Mouse (Mus musculus): ENCODE measurements around the gene Ube2f. TPM values are rescaled to one million over a fixed set of nuclear protein-coding genes. Genes with fewer than 3 reads are reported as not detected.

The Ube2f gene
- total RNA-seq, 1 experiment = 41.5 TPM

DNA sequence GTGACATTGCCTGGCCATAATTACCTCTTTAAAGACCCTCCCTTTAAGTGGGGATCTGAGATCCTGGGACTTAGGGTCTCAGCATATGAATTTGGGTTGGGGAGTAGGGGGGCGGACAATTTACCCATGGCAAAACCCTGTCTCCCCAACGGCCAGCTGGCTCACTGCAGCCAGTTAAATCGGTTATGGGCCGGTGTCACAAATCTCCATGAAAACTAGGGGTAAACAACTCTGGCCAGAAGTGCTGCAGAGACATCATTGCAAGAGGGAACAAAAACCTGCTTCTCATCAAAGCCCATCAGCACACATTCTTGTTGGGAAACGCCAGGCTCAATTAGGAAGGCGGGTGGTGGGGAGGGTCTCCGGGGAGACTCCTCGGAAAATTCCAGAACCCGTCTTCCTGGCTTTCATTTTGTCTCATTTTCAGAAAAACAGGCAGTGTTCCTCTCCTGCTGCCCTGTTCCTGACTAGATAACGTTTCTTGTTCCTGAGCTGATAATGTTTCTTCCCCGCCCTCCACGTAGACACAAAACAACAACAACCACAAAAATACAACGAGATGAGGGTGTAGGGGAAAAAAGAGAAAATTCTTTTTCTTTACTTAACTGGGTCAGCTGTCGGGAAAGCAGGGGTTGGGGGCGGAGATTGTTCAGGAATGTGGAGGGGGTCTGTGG lies 22.6 kb upstream of the Ube2f start:
- no peak overlapping the region for H3K27ac ChIP-seq (ENCODE audit: insufficient read depth, low read depth, low read length, poor library complexity, severe bottlenecking)
- no peaks in the 10 kb centered on the region for H3K36me3 ChIP-seq (ENCODE audit: control insufficient read depth, insufficient read depth, low read length, poor library complexity, severe bottlenecking)
- no peak for DNase-seq (ENCODE audit: low read depth, low spot score)
- H3K4me1 ChIP-seq (ENCODE audit: control insufficient read depth in 2 of 2, insufficient read depth in 2 of 2, low read length in 2 of 2, poor library complexity in 1 of 2) = no peaks in the 10 kb centered on the region; a peak in 1 of 4 replicates
- in situ Hi-C loops (cut with MboI; ENCODE audit: low sequenced_read_pairs in 2 of 2, unreplicated experiment in 2 of 2) = no loop called here
- H3K9ac ChIP-seq (ENCODE audit: insufficient read depth, low read depth, low read length, poor library complexity, severe bottlenecking) = no peak overlapping the region
- no peaks in the 10 kb centered on the region for H3K9me3 ChIP-seq (ENCODE audit: control insufficient read depth, insufficient read depth, low read depth, low read length)
- TF ChIP-seq ZNF384 (IDR thresholded peaks at IDR 0.05; ENCODE audit: low read depth, low read length) (no peak), MAFK (IDR thresholded peaks at IDR 0.05; ENCODE audit: insufficient read depth, low read depth, low read length) (no peak), CHD2 (IDR thresholded peaks at IDR 0.05; ENCODE audit: low read depth, low read length) (no peak), ZC3H11A (IDR thresholded peaks at IDR 0.05; ENCODE audit: borderline replicate concordance, low read depth, low read length) (no peak), HCFC1 (IDR thresholded peaks at IDR 0.05; ENCODE audit: borderline replicate concordance, insufficient read depth, low read length) (no peak)
- no peak overlapping the region for H3K4me3 ChIP-seq (ENCODE audit: insufficient read depth in 1 of 2, low read depth in 1 of 2, low read length in 2 of 2, poor library complexity in 1 of 2, severe bottlenecking in 1 of 2)

DNA sequence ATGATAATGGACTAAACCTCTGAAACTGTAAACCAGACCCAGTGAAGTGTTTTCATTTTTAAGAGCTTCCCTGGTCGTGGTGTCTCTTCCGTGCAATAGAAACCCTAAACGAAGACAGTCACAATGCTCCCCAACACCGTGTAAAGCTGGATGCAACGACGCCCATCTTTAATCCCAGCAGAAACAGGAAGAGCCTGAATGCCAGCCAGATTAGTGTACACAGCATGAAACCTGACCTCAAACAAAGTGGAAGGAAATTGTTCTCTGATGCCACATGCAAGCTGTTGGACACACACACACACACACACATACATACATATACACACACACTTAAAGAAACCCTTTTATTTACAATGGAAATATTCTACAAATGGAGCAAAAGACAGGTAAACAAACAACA lies 19.0 kb upstream of the Ube2f start:
- DNase-seq (ENCODE audit: low read depth, low spot score) = no peak
- no peak overlapping the region for H3K9ac ChIP-seq (ENCODE audit: insufficient read depth, low read depth, low read length, poor library complexity, severe bottlenecking)
- no peak overlapping the region for H3K27ac ChIP-seq (ENCODE audit: insufficient read depth, low read depth, low read length, poor library complexity, severe bottlenecking)
- H3K4me3 ChIP-seq (ENCODE audit: insufficient read depth in 1 of 2, low read depth in 1 of 2, low read length in 2 of 2, poor library complexity in 1 of 2, severe bottlenecking in 1 of 2) = no peak overlapping the region
- no peaks in the 10 kb centered on the region for H3K9me3 ChIP-seq (ENCODE audit: control insufficient read depth, insufficient read depth, low read depth, low read length)
- H3K36me3 ChIP-seq (ENCODE audit: control insufficient read depth, insufficient read depth, low read length, poor library complexity, severe bottlenecking) = no peaks in the 10 kb centered on the region
- in situ Hi-C loops (cut with MboI; ENCODE audit: low sequenced_read_pairs in 2 of 2, unreplicated experiment in 2 of 2) = no loop called here
- no peak for TF ChIP-seq CHD2 (IDR thresholded peaks at IDR 0.05; ENCODE audit: low read depth, low read length)
- TF ChIP-seq ZC3H11A (IDR thresholded peaks at IDR 0.05; ENCODE audit: borderline replicate concordance, low read depth, low read length) = no peak
- TF ChIP-seq ZNF384 (IDR thresholded peaks at IDR 0.05; ENCODE audit: low read depth, low read length) = no peak
- TF ChIP-seq HCFC1 (IDR thresholded peaks at IDR 0.05; ENCODE audit: borderline replicate concordance, insufficient read depth, low read length) = no peak
- TF ChIP-seq MAFK (IDR thresholded peaks at IDR 0.05; ENCODE audit: insufficient read depth, low read depth, low read length) = no peak
- H3K4me1 ChIP-seq (ENCODE audit: control insufficient read depth in 2 of 2, insufficient read depth in 2 of 2, low read length in 2 of 2, poor library complexity in 1 of 2) = no peaks in the 10 kb centered on the region; a peak in 1 of 4 replicates

DNA sequence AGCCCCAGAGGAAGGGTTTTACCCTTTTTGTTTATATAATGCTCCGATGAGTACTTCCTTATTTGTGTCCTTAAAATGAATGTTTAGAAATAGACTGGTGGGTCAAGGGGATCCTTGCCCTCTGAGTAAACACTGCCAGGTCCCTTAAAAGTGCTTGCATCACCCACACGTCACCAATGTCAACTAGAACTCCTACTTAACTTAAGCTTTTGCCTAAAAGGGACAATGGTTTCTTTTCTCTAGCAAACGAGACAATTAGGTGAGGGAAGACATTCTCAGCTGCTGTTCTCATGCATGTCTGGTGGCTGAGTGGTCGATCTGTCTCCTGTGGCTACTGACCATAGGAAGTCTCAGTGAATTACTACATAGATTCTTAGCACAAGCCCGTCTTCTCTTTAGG lies 18.2 kb upstream of the Ube2f start:
- no peak for TF ChIP-seq MAFK (IDR thresholded peaks at IDR 0.05; ENCODE audit: insufficient read depth, low read depth, low read length)
- TF ChIP-seq ZNF384 (IDR thresholded peaks at IDR 0.05; ENCODE audit: low read depth, low read length) = no peak
- no peak for TF ChIP-seq CHD2 (IDR thresholded peaks at IDR 0.05; ENCODE audit: low read depth, low read length)
- TF ChIP-seq ZC3H11A (IDR thresholded peaks at IDR 0.05; ENCODE audit: borderline replicate concordance, low read depth, low read length) = no peak
- no peak for TF ChIP-seq HCFC1 (IDR thresholded peaks at IDR 0.05; ENCODE audit: borderline replicate concordance, insufficient read depth, low read length)
- Histone ChIP-seq H3K9ac (ENCODE audit: insufficient read depth, low read depth, low read length, poor library complexity, severe bottlenecking) (no peak overlapping the region), H3K4me1 (ENCODE audit: control insufficient read depth in 2 of 2, insufficient read depth in 2 of 2, low read length in 2 of 2, poor library complexity in 1 of 2) (no peaks in the 10 kb centered on the region; a peak in 1 of 4 replicates), H3K9me3 (ENCODE audit: control insufficient read depth, insufficient read depth, low read depth, low read length) (no peaks in the 10 kb centered on the region), H3K4me3 (ENCODE audit: insufficient read depth in 1 of 2, low read depth in 1 of 2, low read length in 2 of 2, poor library complexity in 1 of 2, severe bottlenecking in 1 of 2) (no peak overlapping the region), H3K27ac (ENCODE audit: insufficient read depth, low read depth, low read length, poor library complexity, severe bottlenecking) (no peak overlapping the region), H3K36me3 (ENCODE audit: control insufficient read depth, insufficient read depth, low read length, poor library complexity, severe bottlenecking) (no peaks in the 10 kb centered on the region)
- in situ Hi-C loops (cut with MboI; ENCODE audit: low sequenced_read_pairs in 2 of 2, unreplicated experiment in 2 of 2) = no loop called here
- DNase-seq (ENCODE audit: low read depth, low spot score) = no peak

DNA sequence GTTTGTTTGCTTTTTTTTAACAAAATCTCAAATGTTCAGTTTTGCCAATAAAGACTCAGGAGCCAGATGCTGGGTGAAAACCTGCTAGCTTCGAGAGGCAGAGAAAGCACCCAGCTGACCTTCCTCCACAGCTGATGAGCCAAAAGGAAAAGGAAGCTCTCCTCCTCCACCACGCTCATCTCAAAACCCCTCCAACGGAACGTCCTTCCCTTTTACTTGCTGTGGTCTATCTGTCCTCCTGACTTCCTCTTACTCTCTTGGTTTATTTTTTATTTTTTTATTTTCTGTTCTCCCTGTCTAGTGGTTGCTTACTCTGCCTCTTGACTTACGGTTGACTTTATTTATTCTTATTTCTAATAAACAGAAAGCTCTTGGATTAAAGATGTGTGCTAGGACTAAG lies 14.7 kb upstream of the Ube2f start:
- in situ Hi-C loops (cut with MboI; ENCODE audit: low sequenced_read_pairs in 2 of 2, unreplicated experiment in 2 of 2) = no loop called here
- Histone ChIP-seq H3K27ac (ENCODE audit: insufficient read depth, low read depth, low read length, poor library complexity, severe bottlenecking) (no peak overlapping the region), H3K4me1 (ENCODE audit: control insufficient read depth in 2 of 2, insufficient read depth in 2 of 2, low read length in 2 of 2, poor library complexity in 1 of 2) (no peaks in the 10 kb centered on the region; a peak in 1 of 4 replicates), H3K9me3 (ENCODE audit: control insufficient read depth, insufficient read depth, low read depth, low read length) (no peaks in the 10 kb centered on the region), H3K36me3 (ENCODE audit: control insufficient read depth, insufficient read depth, low read length, poor library complexity, severe bottlenecking) (no peaks in the 10 kb centered on the region), H3K9ac (ENCODE audit: insufficient read depth, low read depth, low read length, poor library complexity, severe bottlenecking) (no peak overlapping the region), H3K4me3 (ENCODE audit: insufficient read depth in 1 of 2, low read depth in 1 of 2, low read length in 2 of 2, poor library complexity in 1 of 2, severe bottlenecking in 1 of 2) (no peak overlapping the region)
- no peak for TF ChIP-seq CHD2 (IDR thresholded peaks at IDR 0.05; ENCODE audit: low read depth, low read length)
- TF ChIP-seq MAFK (IDR thresholded peaks at IDR 0.05; ENCODE audit: insufficient read depth, low read depth, low read length) = no peak
- no peak for TF ChIP-seq ZC3H11A (IDR thresholded peaks at IDR 0.05; ENCODE audit: borderline replicate concordance, low read depth, low read length)
- DNase-seq (ENCODE audit: low read depth, low spot score) = no peak

DNA sequence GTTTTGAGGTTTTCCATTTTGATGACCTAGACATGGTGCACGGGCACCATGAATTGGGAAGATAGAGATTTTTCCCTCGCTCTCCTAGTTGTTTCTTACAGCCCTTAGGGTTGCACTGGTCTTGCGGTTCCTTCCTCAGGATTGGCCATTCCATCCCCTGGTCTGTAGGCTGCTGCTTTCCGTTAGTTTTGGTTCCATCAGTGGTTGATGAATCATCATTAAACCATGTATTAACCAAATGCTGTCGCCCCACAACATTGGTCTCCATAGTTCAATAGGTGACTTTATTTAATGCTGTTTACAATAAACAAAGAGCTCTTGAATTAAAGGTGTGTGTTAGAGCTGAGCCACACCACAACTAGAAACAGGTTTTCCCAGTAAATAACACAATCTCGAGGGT lies 12.4 kb upstream of the Ube2f start:
- no peaks in the 10 kb centered on the region for H3K9me3 ChIP-seq (ENCODE audit: control insufficient read depth, insufficient read depth, low read depth, low read length)
- no peak overlapping the region for H3K9ac ChIP-seq (ENCODE audit: insufficient read depth, low read depth, low read length, poor library complexity, severe bottlenecking)
- DNase-seq (ENCODE audit: low read depth, low spot score) = no peak
- H3K4me3 ChIP-seq (ENCODE audit: insufficient read depth in 1 of 2, low read depth in 1 of 2, low read length in 2 of 2, poor library complexity in 1 of 2, severe bottlenecking in 1 of 2) = no peak overlapping the region
- no peak overlapping the region for H3K27ac ChIP-seq (ENCODE audit: insufficient read depth, low read depth, low read length, poor library complexity, severe bottlenecking)
- H3K4me1 ChIP-seq (ENCODE audit: control insufficient read depth in 2 of 2, insufficient read depth in 2 of 2, low read length in 2 of 2, poor library complexity in 1 of 2) = no peaks in the 10 kb centered on the region
- in situ Hi-C loops (cut with MboI; ENCODE audit: low sequenced_read_pairs in 2 of 2, unreplicated experiment in 2 of 2) = no loop called here
- TF ChIP-seq HCFC1 (IDR thresholded peaks at IDR 0.05; ENCODE audit: borderline replicate concordance, insufficient read depth, low read length) (no peak), CHD2 (IDR thresholded peaks at IDR 0.05; ENCODE audit: low read depth, low read length) (no peak), ZC3H11A (IDR thresholded peaks at IDR 0.05; ENCODE audit: borderline replicate concordance, low read depth, low read length) (no peak), MAFK (IDR thresholded peaks at IDR 0.05; ENCODE audit: insufficient read depth, low read depth, low read length) (no peak)
- no peaks in the 10 kb centered on the region for H3K36me3 ChIP-seq (ENCODE audit: control insufficient read depth, insufficient read depth, low read length, poor library complexity, severe bottlenecking)
